Mouse (Mus musculus): ENCODE measurements around the gene Cd38. TPM values are rescaled to one million over a fixed set of nuclear protein-coding genes. Genes with fewer than 3 reads are reported as not detected.

The Cd38 gene
- polyA plus RNA-seq, 1 experiment = 4.9 TPM

DNA sequence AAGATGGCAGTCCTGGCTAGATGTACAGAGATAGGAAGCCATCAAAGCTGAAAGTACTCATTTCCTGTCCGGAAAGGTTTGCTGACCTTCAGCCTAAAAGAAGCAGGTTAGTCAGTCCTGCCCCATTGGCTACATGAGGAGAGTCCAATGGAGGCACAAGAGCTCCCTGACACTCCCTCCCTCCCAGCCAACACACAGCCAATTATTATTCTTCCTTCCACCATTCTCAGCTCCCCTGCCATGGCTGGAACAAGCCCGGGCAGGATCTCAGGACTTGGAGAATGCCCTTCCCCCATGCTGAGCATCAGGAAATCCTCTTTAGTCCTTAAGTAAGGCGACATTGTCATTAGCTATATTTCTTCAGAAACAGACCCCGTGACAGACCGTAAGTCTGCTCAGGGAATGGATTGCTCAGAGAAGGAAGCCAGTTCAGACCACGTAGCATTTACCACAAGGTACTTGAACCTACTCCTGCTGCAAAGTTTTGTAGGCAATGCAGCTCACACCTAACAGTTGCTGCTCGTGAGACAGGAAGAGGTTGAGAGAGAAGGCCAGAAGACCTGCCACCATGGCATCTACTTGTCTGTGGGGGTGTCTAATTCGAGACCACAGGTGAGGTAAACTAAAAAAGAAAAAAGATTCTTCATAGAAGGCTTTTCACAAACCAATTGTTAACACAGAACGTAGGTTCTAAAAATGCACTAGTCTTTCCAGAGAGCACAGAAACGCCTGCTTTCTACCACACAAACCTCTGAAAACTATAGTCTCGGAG lies 15.1 kb upstream of the Cd38 start:
- Histone ChIP-seq H3K4me3 (ENCODE audit: insufficient read depth, low read length) (no peak overlapping the region), H3K4me1 (ENCODE audit: control insufficient read depth, insufficient read depth, low read length) (no peaks in the 10 kb centered on the region), H3K27ac (ENCODE audit: insufficient read depth, low read length) (no peak overlapping the region)
- TF ChIP-seq POLR2A (IDR thresholded peaks at IDR 0.05; ENCODE audit: extremely low read depth, insufficient read depth, low read length) (no peak), CTCF (IDR thresholded peaks at IDR 0.05; ENCODE audit: extremely low read depth, insufficient read depth, low read length) (no peak)

DNA sequence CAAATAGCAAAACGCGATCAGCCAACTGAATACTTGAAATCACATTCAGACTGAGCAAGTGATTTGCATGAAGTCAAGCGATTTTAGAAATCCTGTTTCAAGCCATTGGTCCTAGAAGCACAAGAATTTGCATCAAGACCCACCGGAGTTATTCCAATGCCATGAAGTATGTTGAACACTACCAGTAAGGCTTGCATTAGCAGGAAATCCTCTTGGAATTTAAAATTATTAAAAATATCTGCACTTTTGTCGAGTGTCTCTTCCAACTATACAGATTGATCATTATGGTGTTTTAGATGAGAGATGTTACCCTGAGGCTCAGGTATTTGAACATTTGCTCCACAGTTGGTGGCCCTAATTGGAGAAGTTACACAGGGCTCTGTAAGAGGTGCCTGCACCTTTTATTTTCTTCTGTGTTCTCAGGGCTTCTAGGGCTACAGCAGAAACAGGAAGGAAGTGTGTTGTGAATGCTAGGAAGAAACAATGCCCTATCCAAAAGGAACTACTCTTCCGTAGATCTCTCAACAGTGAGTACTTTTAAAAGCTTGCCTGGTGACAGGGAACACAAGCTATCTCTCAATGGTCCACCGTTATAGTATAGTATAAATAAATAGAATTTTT lies 14.4 kb upstream of the Cd38 start:
- Histone ChIP-seq H3K4me1 (ENCODE audit: control insufficient read depth, insufficient read depth, low read length) (no peaks in the 10 kb centered on the region), H3K27ac (ENCODE audit: insufficient read depth, low read length) (no peak overlapping the region), H3K4me3 (ENCODE audit: insufficient read depth, low read length) (no peak overlapping the region)
- TF ChIP-seq POLR2A (IDR thresholded peaks at IDR 0.05; ENCODE audit: extremely low read depth, insufficient read depth, low read length) = no peak
- TF ChIP-seq CTCF (IDR thresholded peaks at IDR 0.05; ENCODE audit: extremely low read depth, insufficient read depth, low read length) = no peak

DNA sequence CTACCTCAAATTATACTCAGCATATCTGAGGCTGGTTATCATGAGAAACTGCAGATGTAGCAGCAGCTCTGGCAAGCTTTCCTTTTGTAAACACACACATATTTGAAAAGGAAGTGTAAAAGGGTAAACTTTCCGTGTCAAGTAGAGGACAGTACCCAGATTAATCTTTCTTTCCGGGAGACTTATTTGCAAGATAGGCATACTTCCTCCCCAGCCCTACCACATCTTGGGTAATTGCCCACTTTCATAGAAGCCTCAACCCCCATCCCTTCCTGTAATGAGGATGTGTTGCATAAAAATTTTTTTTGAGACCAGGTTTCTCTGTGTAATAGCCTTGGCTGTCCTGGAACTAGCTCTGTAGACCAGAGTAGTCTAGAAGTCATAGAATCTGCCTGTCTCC lies 12.6 kb upstream of the Cd38 start:
- Histone ChIP-seq H3K4me1 (ENCODE audit: control insufficient read depth, insufficient read depth, low read length) (no peaks in the 10 kb centered on the region), H3K27ac (ENCODE audit: insufficient read depth, low read length) (no peak overlapping the region), H3K4me3 (ENCODE audit: insufficient read depth, low read length) (no peak overlapping the region)
- no peak for TF ChIP-seq POLR2A (IDR thresholded peaks at IDR 0.05; ENCODE audit: extremely low read depth, insufficient read depth, low read length)
- no peak for TF ChIP-seq CTCF (IDR thresholded peaks at IDR 0.05; ENCODE audit: extremely low read depth, insufficient read depth, low read length)

DNA sequence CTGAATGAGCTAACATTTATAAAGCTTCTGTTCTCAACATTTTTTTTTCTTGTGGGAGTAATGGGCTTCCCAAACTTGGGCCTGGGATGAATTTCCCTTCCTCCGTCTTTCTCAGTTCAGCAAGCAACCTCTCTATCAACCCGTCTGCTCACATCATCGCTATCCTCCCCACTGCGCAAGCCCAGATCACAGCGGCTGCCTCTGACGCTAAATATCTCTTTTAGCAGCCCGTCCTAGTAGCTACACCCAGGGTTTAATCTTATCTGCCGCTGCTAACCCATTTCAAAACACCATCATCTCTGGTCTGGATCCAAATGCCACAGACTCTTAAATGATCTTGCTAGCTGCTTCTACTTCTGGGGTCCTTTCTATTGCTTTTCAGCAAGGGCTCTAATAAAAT lies 8.7 kb upstream of the Cd38 start:
- no peaks in the 10 kb centered on the region for H3K4me1 ChIP-seq (ENCODE audit: control insufficient read depth, insufficient read depth, low read length)
- no peak overlapping the region for H3K27ac ChIP-seq (ENCODE audit: insufficient read depth, low read length)
- no peak overlapping the region for H3K4me3 ChIP-seq (ENCODE audit: insufficient read depth, low read length)
- no peak for TF ChIP-seq CTCF (IDR thresholded peaks at IDR 0.05; ENCODE audit: extremely low read depth, insufficient read depth, low read length)
- TF ChIP-seq POLR2A (IDR thresholded peaks at IDR 0.05; ENCODE audit: extremely low read depth, insufficient read depth, low read length) = no peak

DNA sequence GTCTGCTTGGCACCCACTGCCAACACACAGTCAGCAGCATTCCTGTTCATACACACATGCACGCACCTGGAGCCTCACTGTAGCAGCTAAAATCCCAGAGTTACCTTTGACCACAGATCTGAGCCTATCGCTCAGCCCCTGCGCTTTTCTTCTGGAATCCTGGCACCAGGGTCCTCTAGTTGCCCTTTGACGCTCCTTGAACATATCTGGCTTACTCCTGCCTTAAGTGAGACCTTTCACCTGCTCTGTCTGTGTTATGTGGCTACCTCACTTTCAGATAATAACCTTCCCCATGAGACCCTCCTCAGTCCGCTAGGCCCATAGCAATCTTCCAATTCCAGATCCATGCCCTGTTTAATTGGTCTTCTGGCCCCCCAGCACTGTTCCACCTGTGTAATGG lies 8.3 kb upstream of the Cd38 start:
- no peak overlapping the region for H3K4me3 ChIP-seq (ENCODE audit: insufficient read depth, low read length)
- no peak overlapping the region for H3K27ac ChIP-seq (ENCODE audit: insufficient read depth, low read length)
- no peaks in the 10 kb centered on the region for H3K4me1 ChIP-seq (ENCODE audit: control insufficient read depth, insufficient read depth, low read length)
- TF ChIP-seq POLR2A (IDR thresholded peaks at IDR 0.05; ENCODE audit: extremely low read depth, insufficient read depth, low read length) = no peak
- TF ChIP-seq CTCF (IDR thresholded peaks at IDR 0.05; ENCODE audit: extremely low read depth, insufficient read depth, low read length) = no peak

DNA sequence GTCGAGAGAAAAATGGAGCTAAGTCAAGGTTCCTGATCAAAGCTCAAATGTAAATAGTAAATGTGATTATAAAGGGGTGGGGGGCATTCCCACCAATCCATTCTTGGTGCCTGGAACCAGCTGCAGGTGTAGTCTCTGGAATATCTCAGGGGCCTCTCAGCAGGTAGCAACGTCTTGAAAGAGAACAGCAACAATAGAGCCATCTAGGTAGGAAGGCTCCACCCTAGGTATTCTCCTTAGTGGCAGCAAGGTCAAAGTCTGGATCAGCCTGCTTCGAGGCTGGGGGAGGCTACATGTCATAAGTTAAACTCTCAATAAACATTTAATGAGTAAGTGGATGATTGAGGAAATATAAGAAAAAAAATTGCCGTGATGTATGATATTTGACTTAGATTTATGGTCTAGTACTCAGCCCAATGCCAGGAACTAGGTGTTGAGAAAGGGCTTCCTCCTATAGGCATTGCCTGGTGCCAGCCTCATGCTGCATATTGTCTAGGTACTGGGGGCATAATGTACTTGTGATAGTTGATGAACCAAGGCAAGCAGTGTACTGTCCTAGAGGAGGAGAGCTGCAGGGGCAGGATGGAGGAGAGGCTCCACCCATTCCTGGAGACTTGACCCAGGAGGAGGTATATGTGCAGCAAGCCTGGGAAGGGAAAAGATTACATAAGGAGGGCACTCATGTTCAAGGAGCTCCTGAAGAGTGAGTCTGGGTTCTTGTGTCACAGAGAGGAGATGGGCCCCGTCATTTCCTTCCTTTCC lies 7.5 kb upstream of the Cd38 start:
- TF ChIP-seq CTCF (IDR thresholded peaks at IDR 0.05; ENCODE audit: extremely low read depth, insufficient read depth, low read length) = no peak
- TF ChIP-seq POLR2A (IDR thresholded peaks at IDR 0.05; ENCODE audit: extremely low read depth, insufficient read depth, low read length) = no peak
- no peaks in the 10 kb centered on the region for H3K4me1 ChIP-seq (ENCODE audit: control insufficient read depth, insufficient read depth, low read length)
- H3K4me3 ChIP-seq (ENCODE audit: insufficient read depth, low read length) = no peak overlapping the region
- no peak overlapping the region for H3K27ac ChIP-seq (ENCODE audit: insufficient read depth, low read length)

DNA sequence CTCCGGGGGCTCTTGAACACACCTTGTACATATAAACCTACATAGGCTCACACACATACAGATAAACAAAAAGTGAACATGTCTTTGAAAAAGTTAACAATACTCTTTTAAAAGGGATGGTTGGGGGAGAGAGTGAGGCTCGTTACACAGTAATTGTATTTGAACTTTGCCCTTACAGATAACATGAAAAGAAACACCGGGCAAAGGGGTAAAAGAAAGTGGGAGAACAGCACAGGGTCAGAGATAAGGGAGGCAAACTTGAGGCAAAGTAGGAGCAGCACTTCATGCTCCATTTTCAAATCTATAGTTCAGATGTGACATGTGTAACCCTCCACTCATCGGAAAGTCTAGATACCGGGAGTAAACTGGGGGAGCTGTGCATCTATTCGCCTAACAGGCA lies 4.7 kb upstream of the Cd38 start:
- no peak for TF ChIP-seq CTCF (IDR thresholded peaks at IDR 0.05; ENCODE audit: extremely low read depth, insufficient read depth, low read length)
- TF ChIP-seq POLR2A (IDR thresholded peaks at IDR 0.05; ENCODE audit: extremely low read depth, insufficient read depth, low read length) = no peak
- Histone ChIP-seq H3K4me3 (ENCODE audit: insufficient read depth, low read length) (no peak overlapping the region), H3K27ac (ENCODE audit: insufficient read depth, low read length) (no peak overlapping the region), H3K4me1 (ENCODE audit: control insufficient read depth, insufficient read depth, low read length) (peaks cover 1% of the 10 kb centered on the region; the same call in 1 of the 2 replicates)

DNA sequence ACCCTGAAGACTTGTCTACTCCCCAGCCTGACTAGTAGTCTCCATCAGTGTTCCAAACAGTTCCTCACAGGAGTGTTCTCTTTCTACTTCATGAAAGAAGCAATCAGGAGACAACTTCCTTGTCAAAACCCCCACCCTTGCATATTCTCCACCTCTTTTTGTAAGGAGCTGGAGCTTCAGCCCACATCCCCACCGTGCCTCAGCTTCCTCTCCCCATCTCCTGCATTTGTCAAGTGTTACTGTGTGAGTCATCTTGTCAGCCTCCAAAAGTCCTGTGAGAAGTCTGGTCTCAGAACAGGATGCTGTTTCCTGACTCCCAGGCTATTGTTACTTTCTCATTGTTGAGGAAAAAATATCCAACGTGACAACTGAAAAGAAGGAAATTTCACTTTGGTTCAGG lies 3.0 kb upstream of the Cd38 start:
- TF ChIP-seq CTCF (IDR thresholded peaks at IDR 0.05; ENCODE audit: extremely low read depth, insufficient read depth, low read length) (no peak), POLR2A (IDR thresholded peaks at IDR 0.05; ENCODE audit: extremely low read depth, insufficient read depth, low read length) (no peak)
- Histone ChIP-seq H3K4me3 (ENCODE audit: insufficient read depth, low read length) (no peak overlapping the region), H3K27ac (ENCODE audit: insufficient read depth, low read length) (no peak overlapping the region), H3K4me1 (ENCODE audit: control insufficient read depth, insufficient read depth, low read length) (peaks cover 1% of the 10 kb centered on the region; the same call in 1 of the 2 replicates)

DNA sequence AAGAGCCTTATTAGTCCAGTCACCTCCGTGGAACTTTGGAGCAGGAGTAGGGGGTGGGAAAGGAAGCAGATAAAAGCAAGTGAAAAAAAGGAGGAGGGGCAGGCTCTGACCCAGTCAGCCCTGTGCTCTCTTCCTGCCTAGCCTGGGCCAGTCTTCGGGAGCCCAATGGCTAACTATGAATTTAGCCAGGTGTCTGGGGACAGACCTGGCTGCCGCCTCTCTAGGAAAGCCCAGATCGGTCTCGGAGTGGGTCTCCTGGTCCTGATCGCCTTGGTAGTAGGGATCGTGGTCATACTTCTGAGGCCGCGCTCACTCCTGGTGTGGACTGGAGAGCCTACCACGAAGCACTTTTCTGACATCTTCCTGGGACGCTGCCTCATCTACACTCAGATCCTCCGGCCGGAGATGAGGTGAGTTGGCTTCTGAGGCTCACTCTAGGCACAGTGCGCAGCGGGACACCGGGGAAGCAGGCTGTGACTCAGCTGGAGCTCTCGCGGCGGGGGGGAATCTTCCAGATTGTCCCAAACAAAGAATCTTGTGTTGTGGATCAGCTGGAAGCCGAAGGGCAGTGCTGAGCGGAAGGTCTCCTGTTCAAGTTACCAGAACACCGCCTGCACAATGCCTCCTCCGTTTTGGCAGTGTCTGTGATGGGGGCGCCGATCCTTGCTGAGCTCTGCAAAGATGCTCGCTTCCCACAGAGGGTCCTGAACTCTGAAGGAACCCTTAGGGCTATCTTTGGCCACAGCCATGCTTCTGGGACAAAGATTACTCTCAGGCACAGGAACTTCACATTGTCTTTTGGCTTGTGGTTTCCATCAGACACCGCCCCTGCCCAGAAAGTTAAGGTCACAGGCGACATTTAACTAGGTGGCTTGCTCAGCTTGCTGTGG lies 603 bp downstream of the Cd38 start:
- TF ChIP-seq CTCF (IDR thresholded peaks at IDR 0.05; ENCODE audit: extremely low read depth, insufficient read depth, low read length) (no peak), POLR2A (IDR thresholded peaks at IDR 0.05; ENCODE audit: extremely low read depth, insufficient read depth, low read length) (no peak)
- peak overlapping the region; percentile 43 for H3K4me3 ChIP-seq (ENCODE audit: insufficient read depth, low read length)
- H3K27ac ChIP-seq (ENCODE audit: insufficient read depth, low read length) = no peak overlapping the region
- peaks cover 1% of the 10 kb centered on the region; the same call in 1 of the 2 replicates for H3K4me1 ChIP-seq (ENCODE audit: control insufficient read depth, insufficient read depth, low read length)
